31 mouse cellular contexts compared by ENCODE assay signal in the genomic region with DNA sequence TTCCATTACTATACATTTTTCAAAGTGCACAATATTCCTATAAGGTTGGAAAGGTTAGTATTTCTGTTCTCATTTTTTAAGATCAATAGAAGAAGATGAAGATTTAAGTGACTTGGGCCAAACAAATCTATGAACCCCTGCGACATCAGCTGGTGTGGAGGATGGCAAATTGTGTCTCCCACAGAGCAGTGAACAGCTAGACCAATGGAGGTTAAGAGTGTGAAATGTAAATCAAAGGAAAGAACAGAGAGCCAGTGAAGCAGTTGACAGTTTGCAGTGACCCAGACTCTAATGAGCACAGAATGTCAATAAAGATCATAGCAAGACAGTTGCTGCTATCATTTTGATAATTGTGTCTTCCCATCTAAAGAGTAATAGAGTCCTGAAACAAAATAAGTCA.
DNase-seq lines count a peak whose midpoint lies in the region; ATAC-seq and TF ChIP-seq lines count a peak whose summit lies in the region.
"Had no signal": no experiment of that assay in that cellular context is flagged by ENCODE, and none has a peak within 500 bp of the region (broad histone marks: within the 10 kb centered on the region; RNA-seq: fewer than 3 reads in every experiment).

No protein-coding gene starts in this region.

- no peak overlapping the region for H3K4me3 ChIP-seq in hindbrain, embryonic 11.5 days (ENCODE audit: low read depth, low read length)
- H3K4me3 ChIP-seq in hindbrain, postnatal 0 days (ENCODE audit: low read length): no peak overlapping the region
- H3K4me3 ChIP-seq in neural tube, embryonic 12.5 days: no peak overlapping the region
- H3K4me3 ChIP-seq: embryonic facial prominence, embryonic 10.5 days; embryonic facial prominence, embryonic 13.5 days; erythroblast, embryonic 14.5 days; forebrain, embryonic 12.5 days; heart, adult 2 months; heart, embryonic 10.5 days; heart, embryonic 13.5 days; hindbrain, embryonic 12.5 days; hindbrain, embryonic 15.5 days; intestine, embryonic 15.5 days had no signal

- peak; percentile 5 for DNase-seq in embryo, embryonic 11 days
- no peak for DNase-seq in embryo, embryonic 10 days (ENCODE audit: low spot score)
- DNase-seq in hindbrain, embryonic 11.5 days (ENCODE audit: low spot score): no peak
- DNase-seq in hindbrain, postnatal 0 days (ENCODE audit: low spot score): no peak
- no peak for DNase-seq in neural tube, embryonic 10.5 days (ENCODE audit: extremely low spot score, low spot score)
- peak; percentile 43 for DNase-seq in mesoderm, embryonic 11.5 days (ENCODE audit: low read depth, low spot score)
- DNase-seq: adrenal gland, postnatal 10 days; adrenal gland, postnatal 36 days; B cell, adult 2 months; cerebellum, adult 11 months; cerebellum, adult 2 months; cerebellum, adult 9-11 months; cerebellum, postnatal 25 days; gastrocnemius, postnatal 10 days; gastrocnemius, postnatal 36 days; heart, adult 2 months; heart, postnatal 14 days; heart, postnatal 4 days had no signal

- H3K9me3 ChIP-seq in hindbrain, embryonic 11.5 days (ENCODE audit: control insufficient read depth, low read length): no peaks in the 10 kb centered on the region
- no peaks in the 10 kb centered on the region for H3K9me3 ChIP-seq in hindbrain, postnatal 0 days (ENCODE audit: low read length)
- no peaks in the 10 kb centered on the region for H3K9me3 ChIP-seq in neural tube, embryonic 12.5 days
- H3K9me3 ChIP-seq: embryonic facial prominence, embryonic 10.5 days; embryonic facial prominence, embryonic 13.5 days; forebrain, embryonic 12.5 days; G1E; heart, embryonic 10.5 days; heart, embryonic 13.5 days; hindbrain, embryonic 12.5 days; hindbrain, embryonic 15.5 days; intestine, embryonic 15.5 days had no signal

- no peak for TF ChIP-seq CTCF in hindbrain, postnatal 0 days (IDR thresholded peaks at IDR 0.05; ENCODE audit: low read depth)

- H3K36me3 ChIP-seq in hindbrain, embryonic 11.5 days (ENCODE audit: control insufficient read depth, insufficient read depth, low read length): no peaks in the 10 kb centered on the region
- no peaks in the 10 kb centered on the region for H3K36me3 ChIP-seq in hindbrain, postnatal 0 days (ENCODE audit: insufficient read depth, low read length)
- H3K36me3 ChIP-seq in neural tube, embryonic 12.5 days: no peaks in the 10 kb centered on the region
- H3K36me3 ChIP-seq: embryonic facial prominence, embryonic 10.5 days; embryonic facial prominence, embryonic 13.5 days; forebrain, embryonic 12.5 days; G1E; heart, embryonic 10.5 days; heart, embryonic 13.5 days; hindbrain, embryonic 12.5 days; hindbrain, embryonic 15.5 days; intestine, embryonic 15.5 days had no signal

- peak; percentile 69; the same call in 1 of the 2 replicates for ATAC-seq in hindbrain, embryonic 11.5 days (ENCODE audit: low FRiP score)
- ATAC-seq in hindbrain, postnatal 0 days: no peak
- ATAC-seq in neural tube, embryonic 12.5 days (ENCODE audit: low FRiP score, low read depth): peak; percentile 74; the same call in 1 of the 2 replicates
- ATAC-seq: intestine, embryonic 15.5 days; Patski had no signal

- 33% methylated on average over 1 of the region's 1 CpGs for WGBS in hindbrain, embryonic 11.5 days
- 20% methylated on average over 1 of the region's 1 CpGs for WGBS in hindbrain, postnatal 0 days
- 11% methylated on average over 1 of the region's 1 CpGs for WGBS in neural tube, embryonic 12.5 days

- no peak overlapping the region for H3K4me2 ChIP-seq in hindbrain, embryonic 11.5 days (replicated peaks; ENCODE audit: low read depth, low read length)
- no peak overlapping the region for H3K4me2 ChIP-seq in hindbrain, postnatal 0 days (ENCODE audit: low read depth, low read length)
- H3K4me2 ChIP-seq in neural tube, embryonic 12.5 days (replicated peaks): no peak overlapping the region
- H3K4me2 ChIP-seq: embryonic facial prominence, embryonic 13.5 days; forebrain, embryonic 12.5 days; heart, embryonic 13.5 days; hindbrain, embryonic 12.5 days; hindbrain, embryonic 15.5 days; intestine, embryonic 15.5 days had no signal

- no peak overlapping the region for H3K9ac ChIP-seq in hindbrain, embryonic 11.5 days (ENCODE audit: low read depth, low read length)
- H3K9ac ChIP-seq in hindbrain, postnatal 0 days (replicated peaks; ENCODE audit: low read length): no peak overlapping the region
- no peak overlapping the region for H3K9ac ChIP-seq in neural tube, embryonic 12.5 days
- H3K9ac ChIP-seq: embryonic facial prominence, embryonic 13.5 days; forebrain, embryonic 12.5 days; heart, embryonic 13.5 days; hindbrain, embryonic 12.5 days; hindbrain, embryonic 15.5 days; intestine, embryonic 15.5 days had no signal

- H3K27ac ChIP-seq in hindbrain, embryonic 11.5 days (ENCODE audit: low read depth, low read length): no peak overlapping the region
- H3K27ac ChIP-seq in hindbrain, postnatal 0 days: no peak overlapping the region
- no peak overlapping the region for H3K27ac ChIP-seq in neural tube, embryonic 12.5 days
- H3K27ac ChIP-seq: embryonic facial prominence, embryonic 10.5 days; embryonic facial prominence, embryonic 13.5 days; forebrain, embryonic 12.5 days; heart, adult 2 months; heart, embryonic 10.5 days; heart, embryonic 13.5 days; hindbrain, embryonic 12.5 days; hindbrain, embryonic 15.5 days; intestine, embryonic 15.5 days had no signal

- no peaks in the 10 kb centered on the region for H3K27me3 ChIP-seq in hindbrain, embryonic 11.5 days (ENCODE audit: control insufficient read depth, insufficient read depth, low read length)
- no peaks in the 10 kb centered on the region for H3K27me3 ChIP-seq in hindbrain, postnatal 0 days (ENCODE audit: insufficient read depth, low read length)
- no peaks in the 10 kb centered on the region for H3K27me3 ChIP-seq in neural tube, embryonic 12.5 days (replicated peaks)
- H3K27me3 ChIP-seq: CH12.LX; embryonic facial prominence, embryonic 13.5 days; forebrain, embryonic 12.5 days; heart, embryonic 13.5 days; hindbrain, embryonic 12.5 days; hindbrain, embryonic 15.5 days; intestine, embryonic 15.5 days; Patski had no signal

- H3K4me1 ChIP-seq in hindbrain, embryonic 11.5 days (replicated peaks; ENCODE audit: control insufficient read depth, insufficient read depth, low read length): no peaks in the 10 kb centered on the region
- H3K4me1 ChIP-seq in hindbrain, postnatal 0 days (ENCODE audit: insufficient read depth, low read length): no peaks in the 10 kb centered on the region
- no peaks in the 10 kb centered on the region for H3K4me1 ChIP-seq in neural tube, embryonic 12.5 days
- H3K4me1 ChIP-seq: embryonic facial prominence, embryonic 10.5 days; embryonic facial prominence, embryonic 13.5 days; forebrain, embryonic 12.5 days; heart, embryonic 10.5 days; heart, embryonic 13.5 days; hindbrain, embryonic 12.5 days; hindbrain, embryonic 15.5 days; intestine, embryonic 15.5 days had no signal

Comparison
In these comparisons a context has a peak if more than half of its experiments do, and no peak if none do; other contexts are left out.
1. DNase-seq: peak in embryo, embryonic 11 days (single experiment) and mesoderm, embryonic 11.5 days (single experiment); none in embryo, embryonic 10 days (single experiment), hindbrain, embryonic 11.5 days (single experiment), hindbrain, postnatal 0 days (single experiment) and neural tube, embryonic 10.5 days (single experiment).